Mouse (Mus musculus) stomach, embryonic 14.5 days (tissue): ENCODE measurements around the gene Rnf169. TPM values are rescaled to one million over a fixed set of nuclear protein-coding genes. Genes with fewer than 3 reads are reported as not detected.

Source experiments
- ATAC-seq: fragments of 200-750 bp; cut with Nextera tagmentation; 2 replicates; pipeline ENCODE4 v1.8.0; 2017; ENCODE audit warnings: low read depth, moderate TSS enrichment; ENCODE audit not compliant: insufficient number of reproducible peaks, insufficient read depth, low FRiP score
- H3K27ac ChIP-seq: fragments of 300-500 bp; sonication (generic); 2 replicates; pipeline ENCODE4 v1.5.1; 2014; ENCODE audit warnings: mild to moderate bottlenecking, low read length, moderate library complexity, mixed read lengths
- H3K27me3 ChIP-seq: fragments of 300-500 bp; sonication (generic); 2 replicates; pipeline ENCODE4 v1.6.1; 2014; ENCODE audit warnings: low read length, control low read depth, mixed read lengths; ENCODE audit not compliant: control insufficient read depth, insufficient read depth
- H3K36me3 ChIP-seq: fragments of 300-500 bp; sonication (generic); 2 replicates; pipeline ENCODE4 v1.6.1; 2014; ENCODE audit warnings: mild to moderate bottlenecking, control low read depth, low read length, moderate library complexity, mixed read lengths; ENCODE audit not compliant: control insufficient read depth, insufficient read depth
- H3K4me1 ChIP-seq: fragments of 300-500 bp; sonication (generic); 2 replicates; pipeline ENCODE4 v1.6.1; 2014; ENCODE audit warnings: low read length, control low read depth, mixed read lengths; ENCODE audit not compliant: control insufficient read depth, insufficient read depth
- H3K4me2 ChIP-seq: fragments of 300-500 bp; sonication (generic); replicated peaks from 2 replicates; pipeline ENCODE4 v1.6.1; 2014; ENCODE audit warnings: low read depth, low read length, control low read depth
- H3K4me3 ChIP-seq: fragments of 300-500 bp; sonication (generic); 2 replicates; pipeline ENCODE4 v1.5.1; 2014; ENCODE audit warnings: low read depth, low read length, control low read depth
- H3K9ac ChIP-seq: fragments of 300-500 bp; sonication (generic); replicated peaks from 2 replicates; pipeline ENCODE4 v1.6.1; 2014; ENCODE audit warnings: low read depth, mild to moderate bottlenecking, control low read depth, low read length, moderate library complexity, mixed read lengths
- H3K9me3 ChIP-seq: fragments of 300-500 bp; sonication (generic); 2 replicates; pipeline ENCODE4 v1.6.1; 2016; ENCODE audit warnings: low read depth, low read length, control low read depth; ENCODE audit not compliant: control insufficient read depth
- WGBS: fragments of 180-500 bp; shearing (Covaris S2); extraction: QIAGEN DNeasy Blood & Tissue Kit; methylation state at CpG from one replicate; pipeline ENCODE4 v1.1.7; 2014; 5-methylcytosine and 5-hydroxymethylcytosine counted together
- polyA plus RNA-seq: library from polyadenylated mRNA; unstranded; fragments of >200 nt; fragmentation: Nextera tagmentation; extraction: Ambion mirVana; gene quantifications from 2 replicates; pipeline ENCODE4 v1.2.1, GENCODE M21; 2014

Rnf169 gene
- polyA plus RNA-seq, 1 experiment from 2014 or later = 9.9 TPM

DNA sequence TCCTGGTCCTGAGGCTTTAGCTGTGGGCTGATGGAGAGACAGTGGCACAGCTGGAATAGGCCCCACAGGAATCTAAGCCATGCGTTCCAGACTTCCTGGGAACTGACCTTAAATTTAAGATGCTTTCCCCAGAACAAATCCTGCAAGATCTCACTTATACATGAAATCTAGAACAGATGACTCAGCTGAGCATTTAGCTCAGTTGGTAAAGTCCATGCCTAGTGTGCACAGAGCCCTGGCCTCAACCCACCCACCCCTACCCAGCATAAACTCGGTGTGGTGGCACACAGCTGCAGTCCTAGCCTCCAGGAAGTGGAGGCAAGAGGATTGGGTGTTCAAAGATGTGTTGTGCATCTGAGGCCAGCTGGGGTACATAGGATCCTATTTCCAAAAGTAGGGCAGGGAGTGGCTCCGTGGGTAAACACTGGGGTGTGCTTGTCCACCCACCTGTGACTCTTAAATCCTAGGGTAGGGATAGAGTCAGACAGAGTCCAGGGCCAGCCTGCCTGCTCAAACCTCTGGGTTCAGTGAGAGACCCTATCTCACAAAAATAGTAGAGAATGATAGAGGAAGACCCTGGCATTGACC is 90.0 kb downstream of the Rnf169 start:
- Histone ChIP-seq H3K4me2 (no peak overlapping the region), H3K4me1 (no peaks in the 10 kb centered on the region), H3K27ac (no peak overlapping the region), H3K36me3 (no peaks in the 10 kb centered on the region), H3K9me3 (no peaks in the 10 kb centered on the region), H3K4me3 (no peak overlapping the region), H3K9ac (no peak overlapping the region), H3K27me3 (no peaks in the 10 kb centered on the region)
- ATAC-seq = no peak
- 57% methylated on average over 3 of the region's 3 CpGs for WGBS

DNA sequence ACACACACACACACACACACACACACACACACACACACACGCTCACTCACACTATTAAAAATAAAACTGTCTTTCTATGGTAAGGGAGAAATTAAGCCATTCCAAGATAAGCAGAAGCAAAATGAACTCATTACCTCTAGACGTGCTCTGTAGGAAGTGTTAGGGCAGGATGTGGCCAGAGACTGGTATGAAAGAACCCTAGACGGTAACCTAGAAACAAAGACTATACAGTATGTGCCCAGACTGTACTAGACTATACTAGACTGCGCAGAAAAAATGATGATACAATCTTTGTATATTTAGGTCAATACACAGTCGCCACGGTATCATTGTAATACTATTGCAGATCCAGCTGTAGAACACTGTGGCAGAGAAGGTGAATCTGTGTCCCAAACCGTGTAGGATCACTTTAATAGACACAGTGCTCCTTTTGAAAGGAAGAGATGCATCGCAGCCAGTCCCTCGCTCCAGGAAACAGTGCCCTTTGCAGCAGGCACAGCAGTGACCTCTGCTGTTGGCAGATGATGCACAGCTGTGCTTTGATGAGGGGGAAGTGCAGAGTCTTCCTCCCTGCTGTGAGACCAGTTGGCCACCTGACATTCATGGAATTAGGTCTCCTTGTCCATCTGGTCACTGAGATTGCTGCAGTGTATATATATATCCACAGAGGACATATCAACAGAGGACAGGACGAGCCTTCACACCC is 90.9 kb downstream of the Rnf169 start:
- no peak overlapping the region for H3K9ac ChIP-seq
- no peaks in the 10 kb centered on the region for H3K27me3 ChIP-seq
- H3K4me1 ChIP-seq = no peaks in the 10 kb centered on the region
- no peak overlapping the region for H3K4me3 ChIP-seq
- H3K9me3 ChIP-seq = no peaks in the 10 kb centered on the region
- H3K27ac ChIP-seq = no peak overlapping the region
- WGBS = 45% methylated on average over 10 of the region's 10 CpGs
- no peak for ATAC-seq
- H3K4me2 ChIP-seq = no peak overlapping the region
- H3K36me3 ChIP-seq = no peaks in the 10 kb centered on the region

- no peaks in the 10 kb centered on the region for H3K4me1 ChIP-seq
- H3K27ac ChIP-seq = no peak overlapping the region
- no peak overlapping the region for H3K9ac ChIP-seq
- H3K9me3 ChIP-seq = no peaks in the 10 kb centered on the region
- no peak for ATAC-seq
- H3K4me3 ChIP-seq = no peak overlapping the region
- no peak overlapping the region for H3K4me2 ChIP-seq
- no peaks in the 10 kb centered on the region for H3K36me3 ChIP-seq
- H3K27me3 ChIP-seq = no peaks in the 10 kb centered on the region
These were observed 92.5 kb downstream of the Rnf169 start for GRCm38 (mm10) chr7:99887743-99888142.

DNA sequence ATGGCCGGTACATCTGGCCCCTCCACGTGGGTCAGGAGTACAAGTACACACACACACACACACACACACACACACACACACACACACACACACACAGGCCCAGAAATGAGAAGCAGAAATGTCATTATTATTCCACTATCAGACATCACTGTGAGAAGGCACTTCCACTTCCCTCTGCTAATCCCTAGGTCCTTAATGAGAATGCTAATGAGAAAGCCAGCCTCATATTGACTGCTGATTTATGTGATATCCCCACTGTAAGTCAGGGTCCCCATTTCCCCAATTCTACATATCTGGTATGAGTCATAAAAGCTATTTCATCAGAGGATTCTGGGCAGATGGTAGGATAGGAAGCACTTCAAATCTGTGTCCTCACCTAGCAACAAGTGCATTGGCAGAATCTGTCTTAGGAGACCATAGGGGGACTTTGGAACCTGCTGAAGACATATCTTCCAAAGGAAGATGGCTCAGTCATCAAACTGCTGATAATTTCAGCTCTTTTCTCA is 93.0 kb downstream of the Rnf169 start:
- H3K9ac ChIP-seq = no peak overlapping the region
- H3K27me3 ChIP-seq = no peaks in the 10 kb centered on the region
- H3K4me2 ChIP-seq = no peak overlapping the region
- no peaks in the 10 kb centered on the region for H3K4me1 ChIP-seq
- no peaks in the 10 kb centered on the region for H3K36me3 ChIP-seq
- no peak overlapping the region for H3K27ac ChIP-seq
- WGBS = 81% methylated on average over 2 of the region's 2 CpGs
- H3K9me3 ChIP-seq = no peaks in the 10 kb centered on the region
- ATAC-seq = no peak
- no peak overlapping the region for H3K4me3 ChIP-seq

DNA sequence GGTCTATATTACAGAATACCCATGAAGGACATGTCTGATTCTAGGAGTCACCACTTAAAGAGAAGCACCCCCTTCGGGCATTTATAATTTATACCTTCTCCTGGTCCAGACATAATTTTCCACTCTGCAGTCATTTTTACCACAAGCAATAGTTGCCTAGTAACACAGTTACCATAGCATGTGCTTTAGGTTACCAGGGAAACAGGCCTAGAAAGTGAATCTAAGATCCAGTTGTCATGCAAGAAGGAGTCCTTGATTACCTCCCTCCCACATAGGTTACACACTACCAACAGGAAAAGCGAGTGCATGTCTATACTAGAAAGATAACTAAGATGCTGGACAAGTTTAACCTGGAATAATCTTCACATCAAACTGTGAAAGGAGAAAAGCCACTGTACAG is 102.0 kb downstream of the Rnf169 start:
- ATAC-seq = no peak
- 77% methylated on average over 2 of the region's 2 CpGs for WGBS
- no peaks in the 10 kb centered on the region for H3K27me3 ChIP-seq

DNA sequence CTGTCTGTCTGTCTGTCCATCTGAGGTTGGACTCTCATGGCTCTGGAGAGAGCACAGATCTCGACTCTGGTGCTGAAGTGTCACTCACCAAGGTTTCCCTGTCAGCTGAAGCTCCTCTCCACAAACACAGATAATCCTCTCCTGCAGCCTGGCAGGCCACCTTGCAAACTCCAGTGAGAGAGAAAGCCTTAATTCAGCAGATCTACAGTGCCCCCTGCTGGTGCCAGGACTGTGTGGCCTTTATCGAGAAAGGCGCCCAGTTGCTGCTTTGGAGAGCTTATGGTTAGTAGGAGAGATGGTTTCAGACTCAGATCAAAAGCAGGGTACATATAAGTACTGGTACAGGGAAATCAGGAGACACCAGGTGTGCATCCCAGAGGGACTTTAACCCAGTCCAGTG is 103.9 kb downstream of the Rnf169 start:
- Histone ChIP-seq H3K27ac (no peak overlapping the region), H3K9ac (no peak overlapping the region), H3K9me3 (no peaks in the 10 kb centered on the region), H3K4me1 (no peaks in the 10 kb centered on the region), H3K4me3 (no peak overlapping the region), H3K27me3 (no peaks in the 10 kb centered on the region), H3K4me2 (no peak overlapping the region), H3K36me3 (no peaks in the 10 kb centered on the region)
- no peak for ATAC-seq
- 0% methylated on average over 3 of the region's 3 CpGs for WGBS

More for the DNA sequence above, 102.0 kb downstream of the Rnf169 start:
- Histone ChIP-seq H3K9me3 (no peaks in the 10 kb centered on the region), H3K9ac (no peak overlapping the region), H3K4me3 (no peak overlapping the region), H3K4me2 (no peak overlapping the region), H3K4me1 (no peaks in the 10 kb centered on the region), H3K36me3 (no peaks in the 10 kb centered on the region), H3K27ac (no peak overlapping the region)

DNA sequence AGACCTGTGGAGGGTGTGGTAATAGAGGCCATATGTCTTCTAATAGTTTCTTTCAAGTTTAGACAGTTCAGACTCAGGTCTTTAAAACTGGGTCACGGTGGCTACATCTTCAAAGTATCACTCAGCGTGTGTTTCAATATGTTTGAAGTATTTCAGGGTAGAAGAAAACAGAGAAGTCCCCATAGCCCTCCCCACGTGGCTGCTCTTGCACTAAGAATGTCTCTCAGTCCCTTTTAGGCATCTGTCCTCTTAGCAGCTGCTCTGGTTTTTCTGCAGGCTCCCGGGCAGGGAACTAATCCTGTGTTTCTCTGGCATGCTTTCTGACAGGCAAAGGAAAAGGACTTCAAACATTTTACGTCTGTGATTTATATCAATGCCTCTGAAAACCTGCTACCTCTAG is 104.4 kb downstream of the Rnf169 start:
- ATAC-seq = no peak
- no peaks in the 10 kb centered on the region for H3K27me3 ChIP-seq
- no peak overlapping the region for H3K9ac ChIP-seq
- no peaks in the 10 kb centered on the region for H3K4me1 ChIP-seq
- 35% methylated on average over 5 of the region's 5 CpGs for WGBS
- no peak overlapping the region for H3K4me3 ChIP-seq
- no peaks in the 10 kb centered on the region for H3K9me3 ChIP-seq
- no peak overlapping the region for H3K27ac ChIP-seq
- H3K36me3 ChIP-seq = no peaks in the 10 kb centered on the region
- no peak overlapping the region for H3K4me2 ChIP-seq

- WGBS = 75% methylated on average over 6 of the region's 6 CpGs
- H3K9ac ChIP-seq = no peak overlapping the region
- no peaks in the 10 kb centered on the region for H3K9me3 ChIP-seq
- no peaks in the 10 kb centered on the region for H3K27me3 ChIP-seq
- no peaks in the 10 kb centered on the region for H3K4me1 ChIP-seq
- ATAC-seq = no peak
- no peak overlapping the region for H3K27ac ChIP-seq
- H3K4me3 ChIP-seq = no peak overlapping the region
- no peak overlapping the region for H3K4me2 ChIP-seq
- no peaks in the 10 kb centered on the region for H3K36me3 ChIP-seq
These were observed 106.3 kb downstream of the Rnf169 start for GRCm38 (mm10) chr7:99873965-99874364.
